Mouse (Mus musculus) heart, embryonic 16.5 days (tissue): Measurements from ENCODE around the gene Ctr9. TPM values are rescaled to one million over a fixed set of nuclear protein-coding genes. Genes with fewer than 3 reads are reported as not detected.

ENCODE experiments used
- polyA plus RNA-seq: library from polyadenylated mRNA; unstranded; fragments of >200 nt; fragmentation: Nextera tagmentation; extraction: Ambion mirVana; gene quantifications from 2 replicates; pipeline ENCODE4 v1.2.1, GENCODE M21; 2015

Gene Ctr9
- polyA plus RNA-seq, 1 experiment from 2014 or later = 40.3 TPM

Other genes with a start within 250 kb of the Ctr9 start
- 30.7 and 32.8 TPM in 2 replicates for gene Rnf141, start 184.5 kb upstream of the Ctr9 start, polyA plus RNA-seq
- 13.1 and 14.0 TPM in 2 replicates for gene Lyve1, start 165.7 kb upstream of the Ctr9 start, polyA plus RNA-seq
- 3.2 and 5.5 TPM in 2 replicates for gene Mrvi1, start 46.5 kb upstream of the Ctr9 start, polyA plus RNA-seq
- 544 and 627 TPM in 2 replicates for gene Eif4g2, start 54.1 kb downstream of the Ctr9 start, polyA plus RNA-seq